Comparison of ENCODE assay signal across 12 mouse cellular contexts in genomic region chr1:124148590-124148989, GRCm38 (mm10).
DNase-seq lines count a peak whose midpoint lies in the region; ATAC-seq lines count a peak whose summit lies in the region.
"Had no signal": no experiment of that assay in that cellular context is flagged by ENCODE, and none has a peak within 500 bp of the region (broad histone marks: within the 10 kb centered on the region; RNA-seq: fewer than 3 reads in every experiment).

No protein-coding gene starts in this region.

- no peaks in the 10 kb centered on the region for H3K27me3 ChIP-seq in hindbrain, embryonic 13.5 days
- H3K27me3 ChIP-seq: liver, embryonic 15.5 days; neural tube, embryonic 12.5 days had no signal

- 83% methylated on average over 4 of the region's 4 CpGs for WGBS in hindbrain, embryonic 13.5 days

- no peak overlapping the region for H3K4me2 ChIP-seq in hindbrain, embryonic 13.5 days
- H3K4me2 ChIP-seq: liver, embryonic 15.5 days; neural tube, embryonic 12.5 days had no signal

- no peak overlapping the region for H3K4me3 ChIP-seq in hindbrain, embryonic 13.5 days
- H3K4me3 ChIP-seq: erythroblast, embryonic 14.5 days; liver, embryonic 15.5 days; neural tube, embryonic 12.5 days had no signal

- ATAC-seq in activated CD4-positive, CD25-positive, alpha-beta regulatory T cell, adult 4 months = no peak
- no peak for ATAC-seq in hindbrain, embryonic 13.5 days (ENCODE audit: low FRiP score)

- H3K4me1 ChIP-seq in hindbrain, embryonic 13.5 days (replicated peaks) = no peaks in the 10 kb centered on the region
- H3K4me1 ChIP-seq: liver, embryonic 15.5 days; neural tube, embryonic 12.5 days had no signal

- no peak overlapping the region for H3K9ac ChIP-seq in hindbrain, embryonic 13.5 days
- H3K9ac ChIP-seq: liver, embryonic 15.5 days; neural tube, embryonic 12.5 days had no signal

- no peaks in the 10 kb centered on the region for H3K9me3 ChIP-seq in hindbrain, embryonic 13.5 days
- H3K9me3 ChIP-seq: liver, embryonic 15.5 days; neural tube, embryonic 12.5 days had no signal

- intact Hi-C loops in left cerebral cortex, postnatal 4 days (cut with DNase I) = no loop called here

- H3K36me3 ChIP-seq in hindbrain, embryonic 13.5 days = no peaks in the 10 kb centered on the region
- H3K36me3 ChIP-seq: liver, embryonic 15.5 days; neural tube, embryonic 12.5 days had no signal

- peak; percentile 86 for DNase-seq in cerebellum, adult 11 months
- DNase-seq in cerebellum, postnatal 14 days = peak; percentile 90 to 97
- peak; percentile 37 for DNase-seq in layer of hippocampus, adult 9-10 months (ENCODE audit: low spot score)
- DNase-seq in left cerebral cortex, postnatal 4 days = peak; percentile 58
- no peak for DNase-seq in thymus, postnatal 25 days
- DNase-seq: heart, postnatal 36 days; thymus, adult 2 months had no signal

- H3K27ac ChIP-seq in hindbrain, embryonic 13.5 days = no peak overlapping the region
- H3K27ac ChIP-seq: liver, embryonic 15.5 days; neural tube, embryonic 12.5 days had no signal
